16 mouse cellular contexts compared by ENCODE assay signal in the genomic region with DNA sequence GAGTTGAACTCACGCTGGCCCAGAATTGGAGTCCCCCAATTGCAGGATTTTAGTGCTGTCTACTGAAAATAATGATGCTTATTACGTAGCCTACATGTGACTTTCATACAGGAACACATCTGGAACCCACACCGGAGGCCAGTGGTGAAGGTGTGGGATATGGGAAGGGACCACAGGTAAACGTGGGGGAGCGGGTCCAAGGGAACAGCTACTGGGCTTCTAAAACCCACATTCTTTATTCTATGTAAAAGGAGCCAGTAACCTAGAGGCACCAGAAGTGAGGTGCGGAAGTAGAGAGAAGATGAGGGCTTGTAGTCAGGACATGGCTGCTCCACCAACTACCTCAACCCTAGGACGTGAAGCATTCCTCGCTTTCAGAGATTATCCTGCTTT.
DNase-seq lines count a peak whose midpoint lies in the region; ATAC-seq and TF ChIP-seq lines count a peak whose summit lies in the region.
"Had no signal": no experiment of that assay in that cellular context is flagged by ENCODE, and none has a peak within 500 bp of the region (broad histone marks: within the 10 kb centered on the region; RNA-seq: fewer than 3 reads in every experiment).

No protein-coding gene starts in this region.

- DNase-seq in embryonic facial prominence, embryonic 10.5 days (ENCODE audit: low spot score): no peak
- DNase-seq in hindbrain, embryonic 10.5 days (ENCODE audit: low spot score): no peak
- DNase-seq in midbrain, embryonic 10.5 days (ENCODE audit: low spot score): no peak
- DNase-seq in midbrain, postnatal 0 days (ENCODE audit: low spot score): no peak
- DNase-seq in adrenal gland, postnatal 25 days: no peak
- no peak for DNase-seq in cerebellum, adult 11 months
- DNase-seq: gastrocnemius, postnatal 36 days; right cerebral cortex, postnatal 14 days; thymus, postnatal 25 days had no signal

- H3K27me3 ChIP-seq in embryonic facial prominence, embryonic 12.5 days: no peaks in the 10 kb centered on the region
- H3K27me3 ChIP-seq in embryonic facial prominence, embryonic 10.5 days (replicated peaks; ENCODE audit: low read depth, poor library complexity, severe bottlenecking): peaks cover 14% of the 10 kb centered on the region
- no peaks in the 10 kb centered on the region for H3K27me3 ChIP-seq in hindbrain, embryonic 10.5 days (ENCODE audit: insufficient read depth, poor library complexity, severe bottlenecking)
- H3K27me3 ChIP-seq in hindbrain, embryonic 16.5 days (replicated peaks; ENCODE audit: control insufficient read depth, insufficient read depth, low read length): no peaks in the 10 kb centered on the region
- 0 out of 2 replicates have a peak, but pooled peaks cover 3% of the 10 kb centered on the region for H3K27me3 ChIP-seq in midbrain, embryonic 10.5 days (ENCODE audit: low read depth, poor library complexity, severe bottlenecking)
- no peaks in the 10 kb centered on the region for H3K27me3 ChIP-seq in midbrain, postnatal 0 days (ENCODE audit: insufficient read depth, low read length)
- H3K27me3 ChIP-seq: heart, embryonic 13.5 days; neural tube, embryonic 13.5 days; stomach, embryonic 15.5 days had no signal

- ATAC-seq in embryonic facial prominence, embryonic 12.5 days (ENCODE audit: insufficient number of reproducible peaks, insufficient read depth, low FRiP score, low TSS enrichment): no peak
- no peak for ATAC-seq in hindbrain, embryonic 16.5 days
- no peak for ATAC-seq in midbrain, postnatal 0 days (ENCODE audit: low FRiP score)
- ATAC-seq: liver, embryonic 12.5 days had no signal

- no peak overlapping the region for H3K27ac ChIP-seq in embryonic facial prominence, embryonic 12.5 days
- H3K27ac ChIP-seq in embryonic facial prominence, embryonic 10.5 days (replicated peaks): no peak overlapping the region
- H3K27ac ChIP-seq in hindbrain, embryonic 10.5 days: peak overlapping the region; percentile 65; the same call in 1 of the 2 replicates
- no peak overlapping the region for H3K27ac ChIP-seq in hindbrain, embryonic 16.5 days (ENCODE audit: low read depth, low read length)
- peak overlapping the region; percentile 76 for H3K27ac ChIP-seq in midbrain, embryonic 10.5 days (replicated peaks)
- no peak overlapping the region for H3K27ac ChIP-seq in midbrain, postnatal 0 days (ENCODE audit: low read depth, low read length)
- H3K27ac ChIP-seq: heart, embryonic 13.5 days; liver, embryonic 12.5 days; stomach, embryonic 15.5 days had no signal

- no peak overlapping the region for H3K4me3 ChIP-seq in embryonic facial prominence, embryonic 12.5 days
- no peak overlapping the region for H3K4me3 ChIP-seq in embryonic facial prominence, embryonic 10.5 days
- no peak overlapping the region for H3K4me3 ChIP-seq in hindbrain, embryonic 10.5 days
- H3K4me3 ChIP-seq in hindbrain, embryonic 16.5 days (ENCODE audit: low read length): no peak overlapping the region
- H3K4me3 ChIP-seq in midbrain, embryonic 10.5 days: peak overlapping the region; percentile 28; the same call in 1 of the 2 replicates
- H3K4me3 ChIP-seq in midbrain, postnatal 0 days (ENCODE audit: low read depth, low read length): no peak overlapping the region
- H3K4me3 ChIP-seq: heart, embryonic 13.5 days; liver, embryonic 12.5 days; neural tube, embryonic 13.5 days; stomach, embryonic 15.5 days had no signal

- H3K9me3 ChIP-seq in embryonic facial prominence, embryonic 12.5 days: no peaks in the 10 kb centered on the region
- no peaks in the 10 kb centered on the region for H3K9me3 ChIP-seq in embryonic facial prominence, embryonic 10.5 days
- no peaks in the 10 kb centered on the region for H3K9me3 ChIP-seq in hindbrain, embryonic 10.5 days
- no peaks in the 10 kb centered on the region for H3K9me3 ChIP-seq in hindbrain, embryonic 16.5 days (ENCODE audit: control insufficient read depth, low read length)
- no peaks in the 10 kb centered on the region for H3K9me3 ChIP-seq in midbrain, embryonic 10.5 days (replicated peaks)
- no peaks in the 10 kb centered on the region for H3K9me3 ChIP-seq in midbrain, postnatal 0 days (ENCODE audit: low read length)
- H3K9me3 ChIP-seq: heart, embryonic 13.5 days; liver, embryonic 12.5 days; neural tube, embryonic 13.5 days; stomach, embryonic 15.5 days had no signal

- no peak overlapping the region for H3K9ac ChIP-seq in embryonic facial prominence, embryonic 12.5 days
- H3K9ac ChIP-seq in hindbrain, embryonic 16.5 days (ENCODE audit: low read depth, low read length): no peak overlapping the region
- H3K9ac ChIP-seq in midbrain, postnatal 0 days (replicated peaks; ENCODE audit: low read length, poor library complexity, severe bottlenecking): no peak overlapping the region
- H3K9ac ChIP-seq: liver, embryonic 12.5 days; lung, embryonic 14.5 days; neural tube, embryonic 13.5 days; stomach, embryonic 15.5 days had no signal

- H3K4me1 ChIP-seq in embryonic facial prominence, embryonic 12.5 days: peaks cover 9% of the 10 kb centered on the region
- H3K4me1 ChIP-seq in embryonic facial prominence, embryonic 10.5 days: peaks cover 26% of the 10 kb centered on the region
- peaks cover 27% of the 10 kb centered on the region for H3K4me1 ChIP-seq in hindbrain, embryonic 10.5 days (replicated peaks)
- peaks cover 6% of the 10 kb centered on the region for H3K4me1 ChIP-seq in hindbrain, embryonic 16.5 days (ENCODE audit: control insufficient read depth, insufficient read depth, low read depth, low read length)
- peaks cover 31% of the 10 kb centered on the region for H3K4me1 ChIP-seq in midbrain, embryonic 10.5 days
- no peaks in the 10 kb centered on the region for H3K4me1 ChIP-seq in midbrain, postnatal 0 days (ENCODE audit: insufficient read depth, low read length)
- H3K4me1 ChIP-seq: liver, embryonic 12.5 days; stomach, embryonic 15.5 days had no signal

- H3K36me3 ChIP-seq in embryonic facial prominence, embryonic 12.5 days: no peaks in the 10 kb centered on the region
- H3K36me3 ChIP-seq in embryonic facial prominence, embryonic 10.5 days (replicated peaks): no peaks in the 10 kb centered on the region
- no peaks in the 10 kb centered on the region for H3K36me3 ChIP-seq in hindbrain, embryonic 10.5 days
- no peaks in the 10 kb centered on the region for H3K36me3 ChIP-seq in hindbrain, embryonic 16.5 days (ENCODE audit: control insufficient read depth, insufficient read depth, low read length)
- no peaks in the 10 kb centered on the region for H3K36me3 ChIP-seq in midbrain, embryonic 10.5 days
- no peaks in the 10 kb centered on the region for H3K36me3 ChIP-seq in midbrain, postnatal 0 days (ENCODE audit: insufficient read depth, low read length)
- H3K36me3 ChIP-seq: heart, embryonic 13.5 days; liver, embryonic 12.5 days; neural tube, embryonic 13.5 days; stomach, embryonic 15.5 days had no signal

- WGBS in embryonic facial prominence, embryonic 12.5 days: 48% methylated on average over 8 of the region's 8 CpGs
- WGBS in embryonic facial prominence, embryonic 10.5 days: 50% methylated on average over 8 of the region's 8 CpGs
- WGBS in hindbrain, embryonic 10.5 days: 50% methylated on average over 8 of the region's 8 CpGs
- WGBS in hindbrain, embryonic 16.5 days: 51% methylated on average over 8 of the region's 8 CpGs
- WGBS in midbrain, embryonic 10.5 days: 50% methylated on average over 8 of the region's 8 CpGs
- 46% methylated on average over 8 of the region's 8 CpGs for WGBS in midbrain, postnatal 0 days

- H3K4me2 ChIP-seq in embryonic facial prominence, embryonic 12.5 days (replicated peaks): peak overlapping the region; percentile 19; the same call in 1 of the 2 replicates
- H3K4me2 ChIP-seq in hindbrain, embryonic 16.5 days (ENCODE audit: low read length): no peak overlapping the region
- no peak overlapping the region for H3K4me2 ChIP-seq in midbrain, postnatal 0 days (ENCODE audit: low read depth, low read length, poor library complexity, severe bottlenecking)

- TF ChIP-seq CTCF in midbrain, postnatal 0 days (IDR thresholded peaks at IDR 0.05): no peak

Comparison
In these comparisons a context has a peak if more than half of its experiments do, and no peak if none do; other contexts are left out.
1. H3K27ac ChIP-seq: peak in hindbrain, embryonic 10.5 days (single experiment) and midbrain, embryonic 10.5 days (single experiment); none in embryonic facial prominence, embryonic 12.5 days (single experiment), embryonic facial prominence, embryonic 10.5 days (single experiment), hindbrain, embryonic 16.5 days (single experiment) and midbrain, postnatal 0 days (single experiment).